Mouse (Mus musculus) gastrocnemius, postnatal 36 days (tissue): Measurements from ENCODE around the gene Tff1. TPM values are rescaled to one million over a fixed set of nuclear protein-coding genes. Genes with fewer than 3 reads are reported as not detected.

Experiments used
- DNase-seq, 2 experiments: peaks; one replicate each; pipeline ENCODE4 v3.0.0; 2022
- intact Hi-C: fragments of 180-260 bp; cut with DNase I; formaldehyde crosslinking; loops from one replicate; pipeline ENCODE4 v1.15.1; 2025
- total RNA-seq, 2 experiments: library from RNA; stranded (reverse); gene quantifications; 2 replicates each; pipeline ENCODE4 v1.2.3; 2021

Tff1 gene
- total RNA-seq, 2 experiments from 2014 or later = not detected

- DNase-seq = no peak
- intact Hi-C loops = no loop called here
Measured at GRCm38 (mm10) chr17:31157921-31158320, 7.2 kb downstream of the Tff1 start.

- intact Hi-C loops = no loop called here
- no peak for DNase-seq
Measured at GRCm38 (mm10) chr17:31153785-31154184, 11.3 kb downstream of the Tff1 start.

GRCm38 (mm10) chr17:31152966-31153499 lies 12.0 kb downstream of the Tff1 start:
- intact Hi-C loops = no loop called here
- no peak for DNase-seq

GRCm38 (mm10) chr17:31152512-31152911 lies 12.6 kb downstream of the Tff1 start:
- DNase-seq = no peak
- intact Hi-C loops = no loop called here

- DNase-seq = no peak
Measured at GRCm38 (mm10) chr17:31145998-31146397, 19.1 kb downstream of the Tff1 start.

GRCm38 (mm10) chr17:31144040-31145037 lies 20.7 kb downstream of the Tff1 start, which contains the start of gene Tff2:
Gene Tff2 (minus strand): TSS chr17:31144282.
- DNase-seq = no peak
- intact Hi-C loops = no loop called here

More at GRCm38 (mm10) chr17:31145998-31146397, 19.1 kb downstream of the Tff1 start:
- intact Hi-C loops = no loop called here

GRCm38 (mm10) chr17:31142116-31142515 lies 23.0 kb downstream of the Tff1 start:
- intact Hi-C loops = no loop called here

GRCm38 (mm10) chr17:31138398-31138797 lies 26.7 kb downstream of the Tff1 start:
- DNase-seq = peak in 1 of 2 experiments; percentile 17
- intact Hi-C loops = loop anchor here (1.0 to 10.0 kb wide), 4 partner anchors 49 to 206 kb away; no protein-coding TSS in a partner anchor

More at GRCm38 (mm10) chr17:31142116-31142515, 23.0 kb downstream of the Tff1 start:
- DNase-seq = no peak

- intact Hi-C loops = loop anchor here (5.0 to 10.0 kb wide), 2 partner anchors 160 to 208 kb away; no protein-coding TSS in a partner anchor
- DNase-seq = no peak
Measured at GRCm38 (mm10) chr17:31136821-31137220, 28.3 kb downstream of the Tff1 start.

GRCm38 (mm10) chr17:31136291-31136690 lies 28.8 kb downstream of the Tff1 start:
- intact Hi-C loops = loop anchor here (5.0 to 10.0 kb wide), 2 partner anchors 161 to 209 kb away; no protein-coding TSS in a partner anchor
- DNase-seq = no peak

- DNase-seq = no peak
- intact Hi-C loops = loop anchor here (5.0 to 10.0 kb wide), 2 partner anchors 162 to 210 kb away; no protein-coding TSS in a partner anchor
Measured at GRCm38 (mm10) chr17:31134913-31135312, 30.2 kb downstream of the Tff1 start.

- intact Hi-C loops = loop anchor here (10.0 kb wide), 1 partner anchor 211 kb away; no protein-coding TSS in a partner anchor
Measured at GRCm38 (mm10) chr17:31133776-31134175, 31.3 kb downstream of the Tff1 start.

GRCm38 (mm10) chr17:31131269-31131821 lies 33.7 kb downstream of the Tff1 start:
- no peak for DNase-seq
- intact Hi-C loops = loop anchor here (10.0 kb wide), 1 partner anchor 213 kb away; no protein-coding TSS in a partner anchor

More at GRCm38 (mm10) chr17:31133776-31134175, 31.3 kb downstream of the Tff1 start:
- no peak for DNase-seq

GRCm38 (mm10) chr17:31129452-31129851 lies 35.6 kb downstream of the Tff1 start, which contains the start of gene Tff3:
Gene Tff3 (minus strand): TSS chr17:31129646.
- intact Hi-C loops = no loop called here
- DNase-seq = no peak

- DNase-seq = no peak
- intact Hi-C loops = no loop called here
Measured at GRCm38 (mm10) chr17:31128708-31129318, 36.3 kb downstream of the Tff1 start.

- DNase-seq = no peak
- intact Hi-C loops = no loop called here
Measured at GRCm38 (mm10) chr17:31125548-31126266, 39.4 kb downstream of the Tff1 start.

GRCm38 (mm10) chr17:31121975-31122374 lies 43.1 kb downstream of the Tff1 start:
- DNase-seq = no peak
- intact Hi-C loops = no loop called here

GRCm38 (mm10) chr17:31119429-31119828 lies 45.6 kb downstream of the Tff1 start:
- intact Hi-C loops = loop anchor here (2.0 kb wide), 2 partner anchors 101 to 109 kb away; no protein-coding TSS in a partner anchor
- peak; percentile 65 to 67 for DNase-seq

GRCm38 (mm10) chr17:31117946-31118345 lies 47.1 kb downstream of the Tff1 start:
- no peak for DNase-seq
- intact Hi-C loops = loop anchor here (2.0 kb wide), 2 partner anchors 99 to 107 kb away; no protein-coding TSS in a partner anchor
